Mouse (Mus musculus) liver, adult 2 months (tissue): ENCODE measurements around the gene Tnpo2. TPM values are rescaled to one million over a fixed set of nuclear protein-coding genes. Genes with fewer than 3 reads are reported as not detected.
"Not testable (repeated sequence)": the region's sequence is repeated elsewhere in the genome, so short reads cannot be mapped to it uniquely, and the experiment has no call there.

Experiments
- DNase-seq: peaks from one replicate; pipeline ENCODE4 v3.0.0-alpha.2; 2011; ENCODE audit warnings: low read depth, low spot score; ENCODE audit errors: extremely low read depth
- H3K27ac ChIP-seq: fragments of 200-500 bp; replicated peaks from 2 replicates; pipeline ENCODE4 v1.5.1; 2012; ENCODE audit warnings: low read depth, mild to moderate bottlenecking, control low read depth, inconsistent platforms, low read length; ENCODE audit not compliant: insufficient read depth
- H3K27me3 ChIP-seq: fragments of 200-500 bp; 2 replicates; pipeline ENCODE4 v1.6.1; 2012; ENCODE audit warnings: mild to moderate bottlenecking, moderate library complexity, low read length, inconsistent platforms; ENCODE audit not compliant: control insufficient read depth, insufficient read depth
- H3K36me3 ChIP-seq: fragments of 200-500 bp; 2 replicates; pipeline ENCODE4 v1.6.1; 2012; ENCODE audit warnings: low read length, inconsistent platforms; ENCODE audit not compliant: control insufficient read depth, insufficient read depth
- H3K4me1 ChIP-seq: fragments of 200-500 bp; 2 replicates; pipeline ENCODE4 v1.6.1; 2011; ENCODE audit warnings: low read length; ENCODE audit not compliant: control insufficient read depth, insufficient read depth
- H3K4me3 ChIP-seq: fragments of 200-500 bp; 2 replicates; pipeline ENCODE4 v1.5.1; 2011; ENCODE audit warnings: low read depth, mild to moderate bottlenecking, control low read depth, low read length, moderate library complexity; ENCODE audit not compliant: insufficient read depth
- H3K79me2 ChIP-seq: fragments of 200-500 bp; 2 replicates; pipeline ENCODE4 v1.6.1; 2012; ENCODE audit warnings: inconsistent platforms, mild to moderate bottlenecking, low read length, moderate library complexity; ENCODE audit not compliant: control insufficient read depth, insufficient read depth
- H3K9ac ChIP-seq: fragments of 200-500 bp; 2 replicates; pipeline ENCODE4 v1.6.1; 2012; ENCODE audit warnings: low read depth, mild to moderate bottlenecking, control low read depth, inconsistent platforms, low read length
- CTCF ChIP-seq: fragments of 200-500 bp; IDR thresholded peaks from 2 replicates; pipeline ENCODE4 v1.5.1; 2011; ENCODE audit warnings: low read depth, low read length, control low read depth
- POLR2A ChIP-seq: fragments of 200-500 bp; IDR thresholded peaks from 2 replicates; pipeline ENCODE4 v1.6.1; 2011; ENCODE audit warnings: low read length, control low read depth; ENCODE audit not compliant: insufficient read depth; ENCODE audit errors: extremely low read depth
- WGBS: fragments of 180-500 bp; shearing (Covaris S2); methylation state at CpG from one replicate; pipeline ENCODE4 v1.1.7; 2018; 5-methylcytosine and 5-hydroxymethylcytosine counted together
- polyA plus RNA-seq: library from polyadenylated mRNA; depleted of rRNA; stranded (reverse); fragments of >200 nt; gene quantifications from 2 replicates; pipeline ENCODE4 v1.2.3, GENCODE M21; 2012
- total RNA-seq: library from RNA; depleted of rRNA; stranded (reverse); fragments of >200 nt; gene quantifications from 2 replicates; pipeline ENCODE4 v1.2.3, GENCODE M21; 2014

Tnpo2 gene
- total and polyA plus RNA-seq, 2 experiments = 15.4 to 33.1 TPM

DNA sequence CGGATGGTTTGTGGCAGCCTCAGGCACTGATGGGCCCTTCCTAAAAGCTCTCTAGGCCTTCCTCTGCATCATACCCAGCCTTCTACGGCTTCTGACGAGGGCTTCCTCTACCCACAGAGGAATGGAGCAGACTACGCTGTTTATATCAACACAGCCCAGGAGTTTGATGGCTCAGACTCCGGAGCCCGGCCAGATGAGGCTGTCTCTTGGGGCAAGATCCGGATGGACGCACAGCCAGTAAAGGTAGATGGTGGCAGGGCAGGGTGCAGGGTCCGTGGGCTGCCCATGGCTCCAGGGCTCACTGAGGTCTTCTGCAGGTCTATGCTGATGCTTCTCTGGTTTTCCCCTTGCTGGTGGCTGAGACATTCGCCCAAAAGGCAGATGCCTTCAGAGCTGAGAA lies 37.9 kb downstream of the Tnpo2 start:
- peaks cover 9% of the 10 kb centered on the region; the same call in 1 of the 2 replicates for H3K79me2 ChIP-seq
- no peak overlapping the region for H3K9ac ChIP-seq
- H3K27me3 ChIP-seq = no peaks in the 10 kb centered on the region
- no peak for TF ChIP-seq CTCF
- no peak for TF ChIP-seq POLR2A
- peaks cover 2% of the 10 kb centered on the region; the same call in 1 of the 2 replicates for H3K36me3 ChIP-seq
- peaks cover 10% of the 10 kb centered on the region for H3K4me1 ChIP-seq
- WGBS = 95% methylated on average over 10 of the region's 10 CpGs
- H3K4me3 ChIP-seq = no peak overlapping the region
- H3K27ac ChIP-seq = no peak overlapping the region
- no peak for DNase-seq

DNA sequence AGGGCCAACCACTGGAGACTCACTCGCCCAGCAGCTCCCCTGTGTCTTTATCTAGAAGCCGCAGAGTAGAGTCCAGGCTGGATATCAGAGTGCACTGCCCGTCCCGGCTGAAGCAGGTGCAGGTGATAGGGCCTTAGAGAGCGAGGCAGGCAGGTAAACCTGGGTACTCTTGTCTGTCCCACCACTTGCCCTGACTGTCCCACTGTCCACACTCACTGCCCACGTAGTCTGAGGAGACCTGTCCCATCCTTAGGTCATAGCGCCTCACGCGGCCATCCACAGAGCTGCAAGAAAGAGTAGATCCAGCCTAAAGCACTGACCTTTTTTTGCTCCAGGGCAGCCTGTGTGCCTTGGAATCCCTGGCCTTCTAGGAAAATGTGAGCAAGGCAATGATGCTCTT lies 39.3 kb downstream of the Tnpo2 start:
- TF ChIP-seq POLR2A = no peak
- TF ChIP-seq CTCF = peak; percentile 66
- Histone ChIP-seq H3K36me3 (peaks cover 2% of the 10 kb centered on the region; the same call in 1 of the 2 replicates), H3K27ac (no peak overlapping the region), H3K27me3 (no peaks in the 10 kb centered on the region), H3K4me1 (peaks cover 7% of the 10 kb centered on the region), H3K9ac (no peak overlapping the region), H3K4me3 (no peak overlapping the region), H3K79me2 (peaks cover 9% of the 10 kb centered on the region; the same call in 1 of the 2 replicates)
- DNase-seq = no peak
- 82% methylated on average over 9 of the region's 9 CpGs for WGBS

GRCm38 (mm10) chr8:85076993-85077392 lies 40.3 kb downstream of the Tnpo2 start:
- Histone ChIP-seq H3K4me3 (no peak overlapping the region), H3K79me2 (peaks cover 9% of the 10 kb centered on the region; the same call in 1 of the 2 replicates), H3K36me3 (peaks cover 2% of the 10 kb centered on the region; the same call in 1 of the 2 replicates), H3K9ac (no peak overlapping the region), H3K27ac (no peak overlapping the region), H3K27me3 (no peaks in the 10 kb centered on the region), H3K4me1 (peaks cover 12% of the 10 kb centered on the region)
- WGBS = 0% methylated on average over 2 of the region's 2 CpGs
- TF ChIP-seq CTCF = peak; percentile 100
- TF ChIP-seq POLR2A = no peak
- DNase-seq = peak; percentile 72

- 0% methylated on average over 25 of the region's 25 CpGs for WGBS
- no peak for TF ChIP-seq CTCF
- no peak for TF ChIP-seq POLR2A
Observed at GRCm38 (mm10) chr8:85080214-85080531, 43.5 kb downstream of the Tnpo2 start.

DNA sequence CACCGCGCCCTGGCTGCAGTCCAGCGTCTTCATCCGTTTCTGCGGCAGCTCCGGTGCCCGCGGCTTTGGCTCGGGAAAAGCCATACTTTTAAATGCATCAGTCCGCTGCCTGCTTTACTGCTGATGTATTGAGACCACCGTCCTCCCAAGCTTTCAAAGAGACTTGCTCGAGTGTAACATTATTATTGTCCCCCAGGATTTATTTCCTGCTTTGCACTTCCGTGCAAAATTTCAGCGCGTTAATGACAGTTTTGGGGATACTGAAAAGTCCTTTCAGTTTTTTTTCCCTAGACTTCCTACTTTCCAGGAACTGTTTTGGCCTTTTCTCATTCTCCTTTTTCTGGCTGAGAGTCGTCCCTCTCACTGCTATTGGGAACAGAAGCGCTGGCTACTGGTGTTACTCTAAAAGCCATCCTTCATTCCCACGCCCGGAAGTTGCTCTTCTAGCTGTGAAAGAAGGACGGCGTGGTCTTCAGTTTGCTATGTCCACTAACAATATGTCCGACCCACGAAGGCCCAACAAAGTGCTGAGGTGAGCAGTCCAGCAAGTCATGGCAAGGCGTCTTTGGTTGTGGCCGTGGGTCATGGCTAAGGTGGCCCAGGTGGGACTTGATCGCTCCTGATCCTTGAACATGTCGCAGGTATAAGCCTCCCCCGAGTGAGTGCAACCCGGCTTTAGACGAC lies 44.0 kb downstream of the Tnpo2 start, which contains the start of gene Wdr83os:
Gene Wdr83os (plus strand): TSS at position 209 of the 684 bp plus-strand sequence.
- peak; percentile 76 for DNase-seq
- no peak for TF ChIP-seq CTCF
- no peak for TF ChIP-seq POLR2A
- Histone ChIP-seq H3K27ac (peak within 1 kb of the TSS; percentile 49), H3K79me2 (peaks cover 5% of the 10 kb centered on the region; the same call in 1 of the 2 replicates), H3K4me3 (peak within 1 kb of the TSS; percentile 87), H3K4me1 (peaks cover 25% of the 10 kb centered on the region), H3K27me3 (no peaks in the 10 kb centered on the region), H3K36me3 (peaks cover 7% of the 10 kb centered on the region), H3K9ac (peak within 1 kb of the TSS; percentile 92)
- WGBS = under 1% methylated on average over 30 of the region's 30 CpGs

More at GRCm38 (mm10) chr8:85080214-85080531, 43.5 kb downstream of the Tnpo2 start:
- Histone ChIP-seq H3K27ac (peak overlapping the region; percentile 22), H3K36me3 (peaks cover 2% of the 10 kb centered on the region; the same call in 1 of the 2 replicates), H3K4me3 (peak overlapping the region; percentile 87), H3K27me3 (no peaks in the 10 kb centered on the region), H3K79me2 (peaks cover 5% of the 10 kb centered on the region; the same call in 1 of the 2 replicates), H3K9ac (peak overlapping the region; percentile 92), H3K4me1 (peaks cover 25% of the 10 kb centered on the region)
- no peak for DNase-seq

GRCm38 (mm10) chr8:85081216-85081555 lies 44.5 kb downstream of the Tnpo2 start, which contains the start of gene Wdr83:
Wdr83 (minus strand) TSS chr8:85081306.
- peak; percentile 52 for DNase-seq
- Histone ChIP-seq H3K79me2 (peaks cover 5% of the 10 kb centered on the region; the same call in 1 of the 2 replicates), H3K4me3 (peak within 1 kb of the TSS; percentile 87), H3K36me3 (peaks cover 7% of the 10 kb centered on the region), H3K27me3 (no peaks in the 10 kb centered on the region), H3K27ac (peak within 1 kb of the TSS; percentile 49), H3K9ac (peak within 1 kb of the TSS; percentile 92), H3K4me1 (peaks cover 25% of the 10 kb centered on the region)
- TF ChIP-seq POLR2A (no peak), CTCF (no peak)
- under 1% methylated on average over 9 of the region's 9 CpGs for WGBS

DNA sequence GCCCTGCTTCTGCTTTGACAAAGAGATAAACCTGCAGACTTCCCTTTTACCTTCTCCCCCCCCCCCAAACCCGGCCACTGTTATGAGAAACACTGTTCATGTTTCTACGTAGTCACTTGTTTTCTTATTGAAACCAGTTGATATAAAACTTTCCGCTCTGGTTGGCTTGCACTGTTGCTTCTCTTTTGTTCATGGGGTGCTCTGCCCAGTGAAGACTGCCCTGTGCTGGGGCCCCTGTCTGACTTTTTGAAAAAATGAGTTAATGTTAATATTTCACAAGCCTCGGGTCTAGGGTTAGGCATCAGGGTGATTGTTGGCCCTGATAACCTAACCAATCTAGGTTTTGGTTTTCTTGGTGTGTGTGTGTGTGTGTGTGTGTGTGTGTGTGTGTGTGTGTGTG lies 45.5 kb downstream of the Tnpo2 start:
- not testable (repeated sequence) for H3K27me3 ChIP-seq, H3K27ac ChIP-seq

More for the DNA sequence above, 45.5 kb downstream of the Tnpo2 start:
- DNase-seq, H3K79me2 ChIP-seq, H3K9ac ChIP-seq, H3K4me3 ChIP-seq: not testable (repeated sequence)
- WGBS = 71% methylated on average over 4 of the region's 4 CpGs
- Histone ChIP-seq H3K4me1 (peaks cover 25% of the 10 kb centered on the region), H3K36me3 (peaks cover 13% of the 10 kb centered on the region)
